Mouse (Mus musculus) forebrain, embryonic 13.5 days (tissue): ENCODE measurements at regions not wholly inside any gene's neighbourhood (a gene's known extent, or its start where the extent isn't known, plus 50 kb on each side); places are given as distances from the start of the nearest gene placed in this dataset.

Experiments
- ATAC-seq: fragments of 200-750 bp; cut with Nextera tagmentation; 2 replicates; pipeline ENCODE4 v1.8.0; 2017
- H3K27ac ChIP-seq: fragments of 300-500 bp; sonication (generic); 2 replicates; pipeline ENCODE4 v1.5.1; 2015; ENCODE audit warnings: inconsistent platforms, mild to moderate bottlenecking, moderate library complexity
- H3K27me3 ChIP-seq: fragments of 300-500 bp; sonication (generic); 2 replicates; pipeline ENCODE4 v1.6.1; 2015; ENCODE audit warnings: mild to moderate bottlenecking, inconsistent platforms
- H3K36me3 ChIP-seq: fragments of 300-500 bp; sonication (generic); 2 replicates; pipeline ENCODE4 v1.6.1; 2015; ENCODE audit warnings: mild to moderate bottlenecking, inconsistent platforms; ENCODE audit not compliant: poor library complexity, severe bottlenecking
- H3K4me1 ChIP-seq: fragments of 300-500 bp; sonication (generic); 2 replicates; pipeline ENCODE4 v1.6.1; 2015; ENCODE audit warnings: inconsistent platforms
- H3K4me2 ChIP-seq: fragments of 300-500 bp; sonication (generic); 2 replicates; pipeline ENCODE4 v1.6.1; 2015; ENCODE audit warnings: inconsistent platforms, mild to moderate bottlenecking, moderate library complexity
- H3K4me3 ChIP-seq: fragments of 300-500 bp; sonication (generic); 2 replicates; pipeline ENCODE4 v1.5.1; 2015; ENCODE audit warnings: mild to moderate bottlenecking, inconsistent platforms
- H3K9ac ChIP-seq: fragments of 300-500 bp; sonication (generic); 2 replicates; pipeline ENCODE4 v1.6.1; 2015; ENCODE audit warnings: mild to moderate bottlenecking, inconsistent platforms
- H3K9me3 ChIP-seq: fragments of 300-500 bp; sonication (generic); replicated peaks from 2 replicates; pipeline ENCODE4 v1.6.1; 2016; ENCODE audit warnings: inconsistent platforms
- WGBS: fragments of 180-500 bp; shearing (Covaris S2); methylation state at CpG from one replicate; pipeline ENCODE4 v1.1.7; 2015; 5-methylcytosine and 5-hydroxymethylcytosine counted together

DNA sequence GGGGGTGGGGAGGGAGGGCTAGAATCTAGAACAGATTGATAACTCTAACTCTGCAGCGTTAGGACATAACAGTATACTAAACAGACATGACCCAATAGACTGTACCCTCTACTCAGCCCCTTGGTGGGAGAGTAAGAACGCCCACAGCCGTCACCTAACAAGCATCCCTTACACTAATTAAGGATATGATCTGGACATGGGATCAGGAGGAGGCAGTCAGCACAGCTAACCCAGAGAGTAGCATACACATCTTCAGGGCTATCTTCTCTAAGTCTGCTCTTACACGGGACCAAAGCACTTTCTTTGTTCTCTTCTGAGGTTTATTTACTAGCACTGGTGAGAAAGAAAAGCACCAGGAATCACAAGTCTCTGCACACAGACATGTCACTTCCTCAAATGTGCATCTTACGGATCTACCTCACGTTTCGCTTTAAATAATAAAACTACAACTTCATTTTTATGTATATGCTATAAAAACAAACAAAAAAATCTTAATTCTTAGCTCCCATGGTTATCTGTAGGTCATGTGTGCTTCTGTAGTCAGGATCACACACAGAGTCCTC is 128.0 kb upstream of the Klf14 start:
- H3K9me3 ChIP-seq: no peaks in the 10 kb centered on the region
- H3K9ac ChIP-seq: 0 out of 2 replicates have a peak overlapping the region, but pooled peaks have one; percentile 13
- ATAC-seq: no peak
- H3K4me2 ChIP-seq: peak overlapping the region; percentile 62
- H3K27me3 ChIP-seq: no peaks in the 10 kb centered on the region
- WGBS: 70% methylated on average over 7 of the region's 7 CpGs
- H3K4me1 ChIP-seq: peaks cover 54% of the 10 kb centered on the region
- H3K36me3 ChIP-seq: no peaks in the 10 kb centered on the region
- no peak overlapping the region for H3K27ac ChIP-seq
- H3K4me3 ChIP-seq: no peak overlapping the region

DNA sequence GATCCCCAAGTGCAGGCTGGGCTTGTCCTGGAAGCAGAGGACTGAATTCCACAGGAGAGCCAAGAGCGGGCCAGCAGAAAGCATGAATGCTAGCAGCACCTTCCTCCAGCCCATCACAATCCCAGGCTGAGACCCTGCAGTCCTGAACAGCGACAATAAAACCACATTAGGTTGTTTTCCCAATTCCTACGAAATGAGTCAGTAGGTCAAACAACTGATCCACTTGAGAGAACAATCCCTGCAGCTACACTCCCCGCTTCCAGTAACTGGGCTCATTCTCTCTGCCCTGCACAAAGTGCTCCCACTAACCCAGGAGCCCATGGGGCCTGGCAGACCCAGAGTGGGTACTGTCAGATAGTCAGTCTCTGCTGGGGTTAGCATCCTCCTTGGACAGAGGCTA is 128.6 kb upstream of the Klf14 start:
- Histone ChIP-seq H3K27ac (peak overlapping the region; percentile 91), H3K4me2 (peak overlapping the region; percentile 62)

DNA sequence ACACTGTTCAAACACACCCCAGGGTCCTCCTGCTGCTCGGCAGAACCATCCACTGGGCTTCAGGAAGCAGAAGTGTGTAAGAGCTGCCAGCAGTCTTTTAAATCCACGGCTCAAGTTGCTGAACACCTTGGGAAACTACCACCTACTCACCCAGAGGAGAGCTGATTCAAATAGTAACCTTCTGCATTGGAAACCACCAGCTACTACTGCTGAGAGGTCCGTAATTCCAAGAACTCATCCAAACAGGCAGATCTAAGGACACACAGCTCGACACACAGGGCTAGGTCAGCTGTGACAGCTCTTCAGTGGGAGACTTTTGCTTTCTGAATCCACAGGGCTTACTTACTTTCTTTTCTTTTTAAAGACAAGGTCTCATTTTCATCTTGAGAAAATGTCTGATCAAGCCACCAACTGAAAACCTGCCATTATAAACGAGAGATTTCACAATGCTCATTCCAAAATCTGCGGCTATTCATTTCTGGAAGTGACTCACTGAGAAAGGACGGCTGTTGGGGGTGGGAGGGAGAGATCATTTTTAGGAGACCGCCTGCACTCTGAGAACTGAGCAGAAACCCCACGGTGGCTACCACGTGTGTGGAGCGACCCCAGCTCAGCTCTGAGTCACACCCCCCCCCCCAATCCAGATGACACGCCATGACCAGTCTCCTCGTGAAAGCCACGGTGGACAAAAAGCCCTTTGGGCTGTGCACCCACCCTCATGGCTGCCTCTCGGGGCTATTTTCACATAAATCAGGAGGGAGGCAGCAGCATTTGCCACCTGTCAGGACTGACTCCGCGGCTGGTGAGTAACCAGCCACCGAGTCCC is 129.5 kb upstream of the Klf14 start:
- ATAC-seq: peak; percentile 68
- no peaks in the 10 kb centered on the region for H3K27me3 ChIP-seq

More for the DNA sequence above, 128.6 kb upstream of the Klf14 start:
- no peak overlapping the region for H3K9ac ChIP-seq
- no peak overlapping the region for H3K4me3 ChIP-seq
- ATAC-seq: no peak
- peaks cover 54% of the 10 kb centered on the region for H3K4me1 ChIP-seq
- no peaks in the 10 kb centered on the region for H3K36me3 ChIP-seq
- H3K9me3 ChIP-seq: no peaks in the 10 kb centered on the region
- WGBS: 35% methylated on average over 4 of the region's 4 CpGs
- H3K27me3 ChIP-seq: no peaks in the 10 kb centered on the region

DNA sequence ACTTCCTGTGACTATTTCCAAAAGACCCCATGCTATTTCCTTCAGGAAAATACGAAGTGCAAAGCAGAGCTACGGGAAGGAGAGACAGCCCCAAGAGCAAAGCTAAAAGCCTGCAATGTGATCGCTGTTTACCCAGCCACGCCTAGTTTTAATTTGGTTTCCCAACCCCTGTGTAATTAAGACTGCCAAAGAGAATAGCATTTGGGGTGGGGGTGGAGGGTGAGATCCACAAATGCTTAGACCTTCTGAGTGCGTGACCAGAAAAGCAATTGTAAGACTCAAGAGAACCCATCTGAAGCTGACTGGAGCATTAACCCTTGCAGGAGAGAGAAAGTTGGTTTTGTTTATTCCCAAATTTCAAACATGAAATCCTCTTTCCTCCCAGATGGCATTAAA is 130.1 kb upstream of the Klf14 start:
- Histone ChIP-seq H3K4me1 (peaks cover 60% of the 10 kb centered on the region), H3K27ac (peak overlapping the region; percentile 91), H3K36me3 (no peaks in the 10 kb centered on the region), H3K4me3 (peak overlapping the region; percentile 28), H3K4me2 (peak overlapping the region; percentile 62), H3K9ac (peak overlapping the region; percentile 45), H3K27me3 (no peaks in the 10 kb centered on the region), H3K9me3 (no peaks in the 10 kb centered on the region)
- 21% methylated on average over 5 of the region's 5 CpGs for WGBS
- ATAC-seq: peak; percentile 82

More for the DNA sequence above, 129.5 kb upstream of the Klf14 start:
- Histone ChIP-seq H3K9ac (peak overlapping the region; percentile 45), H3K9me3 (no peaks in the 10 kb centered on the region), H3K4me2 (peak overlapping the region; percentile 62), H3K27ac (peak overlapping the region; percentile 91), H3K4me1 (peaks cover 60% of the 10 kb centered on the region), H3K36me3 (no peaks in the 10 kb centered on the region), H3K4me3 (peak overlapping the region; percentile 28)
- WGBS: 13% methylated on average over 18 of the region's 18 CpGs

DNA sequence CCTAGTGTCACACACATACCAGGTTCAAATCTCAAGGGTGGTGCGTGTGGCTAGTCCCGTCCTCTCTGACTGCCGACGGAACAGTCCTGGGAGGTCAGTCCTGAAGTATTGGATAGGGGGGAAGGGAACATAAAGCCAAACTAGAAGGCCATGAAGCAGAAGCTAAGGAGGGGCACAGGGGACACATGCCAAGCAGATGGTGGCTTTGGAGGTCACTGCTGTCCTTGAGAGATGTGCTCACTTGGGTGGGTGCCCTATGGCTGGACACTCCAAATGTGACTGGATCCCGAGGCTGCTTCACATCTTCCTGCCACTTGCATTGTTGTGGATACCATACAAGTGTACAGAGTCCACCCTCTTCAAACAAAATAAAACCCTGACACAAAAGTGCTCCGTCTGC is 131.4 kb upstream of the Klf14 start:
- H3K36me3 ChIP-seq: no peaks in the 10 kb centered on the region
- no peak overlapping the region for H3K4me2 ChIP-seq
- H3K27me3 ChIP-seq: no peaks in the 10 kb centered on the region
- H3K9me3 ChIP-seq: no peaks in the 10 kb centered on the region
- WGBS: 91% methylated on average over 6 of the region's 6 CpGs
- H3K4me3 ChIP-seq: no peak overlapping the region
- peaks cover 65% of the 10 kb centered on the region for H3K4me1 ChIP-seq
- ATAC-seq: no peak
- H3K27ac ChIP-seq: peak overlapping the region; percentile 91
- H3K9ac ChIP-seq: no peak overlapping the region

DNA sequence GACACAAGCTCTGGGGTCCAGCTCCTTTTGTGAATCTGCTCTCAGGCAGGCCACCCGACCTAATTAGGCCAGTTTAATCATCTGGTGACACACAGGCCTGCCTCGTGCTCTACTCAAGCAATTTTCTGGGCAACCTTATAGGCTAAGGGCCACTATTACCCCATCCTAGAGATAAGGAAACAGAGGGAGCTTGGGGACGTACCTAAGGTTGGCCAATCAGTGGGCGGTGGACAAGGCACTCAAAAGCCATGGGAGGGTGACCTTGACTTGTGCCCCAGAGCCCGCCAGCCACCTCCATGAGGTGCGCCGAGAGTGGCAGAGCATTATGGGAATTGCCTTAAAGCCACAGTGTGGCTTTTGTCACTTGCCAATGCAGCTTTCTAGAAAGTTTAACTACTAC is 131.9 kb upstream of the Klf14 start:
- no peak for ATAC-seq
- Histone ChIP-seq H3K4me3 (no peak overlapping the region), H3K36me3 (no peaks in the 10 kb centered on the region), H3K4me1 (peaks cover 68% of the 10 kb centered on the region), H3K27ac (no peak overlapping the region; the same call in 1 of the 2 replicates), H3K27me3 (no peaks in the 10 kb centered on the region), H3K9ac (no peak overlapping the region), H3K4me2 (no peak overlapping the region), H3K9me3 (no peaks in the 10 kb centered on the region)
- WGBS: 80% methylated on average over 7 of the region's 7 CpGs

DNA sequence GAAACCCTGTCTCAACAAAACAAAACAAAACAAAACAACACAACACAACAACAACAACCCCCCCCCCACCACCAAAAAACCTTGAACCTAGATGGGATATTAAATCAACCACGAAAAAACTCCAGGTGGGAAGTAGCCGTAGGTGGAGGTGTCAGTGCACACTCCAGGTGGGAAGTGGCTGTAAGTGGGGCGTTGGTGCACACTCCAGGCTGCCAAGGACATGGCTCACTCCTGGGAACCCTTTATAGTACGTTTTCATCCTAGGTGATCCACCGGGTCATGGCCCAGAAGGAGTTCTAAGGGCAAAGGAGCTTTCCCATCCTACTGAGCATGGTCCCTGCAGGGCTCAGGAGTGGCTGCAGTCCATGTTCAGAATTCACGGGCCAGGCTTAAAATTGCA is 133.4 kb upstream of the Klf14 start:
- Histone ChIP-seq H3K9me3 (no peaks in the 10 kb centered on the region), H3K4me1 (peaks cover 68% of the 10 kb centered on the region), H3K27me3 (no peaks in the 10 kb centered on the region), H3K4me2 (no peak overlapping the region), H3K9ac (no peak overlapping the region), H3K36me3 (no peaks in the 10 kb centered on the region), H3K4me3 (no peak overlapping the region), H3K27ac (no peak overlapping the region)
- WGBS: 86% methylated on average over 6 of the region's 6 CpGs
- no peak for ATAC-seq

DNA sequence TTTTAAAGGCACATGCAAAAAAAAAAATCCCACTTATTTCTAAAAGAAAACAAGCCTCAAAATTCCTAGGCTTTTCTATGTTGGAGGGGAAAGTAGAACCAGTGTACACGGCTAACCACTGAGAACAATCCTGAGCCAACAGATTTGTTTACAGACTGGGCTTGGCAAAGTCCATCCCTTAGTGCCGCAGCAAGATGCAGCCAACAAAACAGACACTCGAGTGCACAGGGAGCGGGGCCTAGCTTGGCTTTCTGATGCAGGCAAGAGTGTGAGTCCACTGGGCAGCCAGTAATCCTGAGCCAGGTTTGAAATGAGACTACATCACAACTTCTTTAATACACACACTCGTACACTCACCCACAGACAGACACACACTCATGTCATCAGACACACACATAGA is 133.9 kb upstream of the Klf14 start:
- H3K4me3 ChIP-seq: no peak overlapping the region
- H3K27me3 ChIP-seq: no peaks in the 10 kb centered on the region
- no peak for ATAC-seq
- H3K9ac ChIP-seq: no peak overlapping the region
- H3K36me3 ChIP-seq: no peaks in the 10 kb centered on the region
- H3K27ac ChIP-seq: no peak overlapping the region
- WGBS: 74% methylated on average over 5 of the region's 5 CpGs
- no peak overlapping the region for H3K4me2 ChIP-seq
- no peaks in the 10 kb centered on the region for H3K9me3 ChIP-seq
- peaks cover 68% of the 10 kb centered on the region for H3K4me1 ChIP-seq

DNA sequence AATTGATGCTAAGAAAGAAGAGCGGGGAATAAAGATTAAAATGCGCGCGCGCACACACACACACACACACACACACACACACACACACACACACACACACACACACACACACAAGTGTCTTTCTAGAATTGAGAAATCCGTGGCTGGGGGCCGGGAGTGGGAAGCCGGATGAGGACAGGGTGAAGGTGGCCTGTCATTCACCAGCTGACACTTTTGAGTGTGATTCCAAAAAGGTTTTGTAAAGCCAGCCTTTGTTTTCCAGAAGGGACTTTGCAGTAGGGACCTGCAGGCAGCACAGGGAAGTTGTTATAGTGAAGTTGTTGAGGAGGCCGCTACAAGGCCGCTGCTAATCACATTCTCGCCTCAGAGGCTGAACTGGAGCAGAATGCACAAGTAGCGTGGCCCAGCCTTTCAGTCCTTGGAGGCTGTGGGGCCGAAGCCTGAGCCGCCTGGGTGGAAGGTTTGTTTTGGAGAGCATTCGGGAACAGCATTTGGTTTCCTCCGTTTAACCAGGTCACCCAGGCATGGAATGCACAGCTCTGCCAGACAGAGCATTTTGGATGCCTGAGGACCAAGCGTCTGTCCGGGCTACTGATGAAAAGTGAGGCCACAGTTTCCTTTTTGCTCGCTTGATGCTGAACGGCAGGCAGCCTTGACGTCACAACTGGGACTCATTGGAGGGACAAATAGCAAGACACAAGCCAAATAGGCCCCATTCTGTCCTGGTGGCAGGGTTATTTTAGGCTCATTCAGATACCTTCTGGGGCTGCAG is 137.3 kb upstream of the Klf14 start:
- Histone ChIP-seq H3K27ac (peak overlapping the region; percentile 92), H3K4me2 (peak overlapping the region; percentile 22; the same call in 1 of the 2 replicates), H3K27me3 (no peaks in the 10 kb centered on the region), H3K36me3 (no peaks in the 10 kb centered on the region), H3K9me3 (no peaks in the 10 kb centered on the region), H3K9ac (peak overlapping the region; percentile 30; the same call in 1 of the 2 replicates), H3K4me3 (no peak overlapping the region), H3K4me1 (peaks cover 60% of the 10 kb centered on the region)
- WGBS: 22% methylated on average over 21 of the region's 21 CpGs
- peak; percentile 75 for ATAC-seq

DNA sequence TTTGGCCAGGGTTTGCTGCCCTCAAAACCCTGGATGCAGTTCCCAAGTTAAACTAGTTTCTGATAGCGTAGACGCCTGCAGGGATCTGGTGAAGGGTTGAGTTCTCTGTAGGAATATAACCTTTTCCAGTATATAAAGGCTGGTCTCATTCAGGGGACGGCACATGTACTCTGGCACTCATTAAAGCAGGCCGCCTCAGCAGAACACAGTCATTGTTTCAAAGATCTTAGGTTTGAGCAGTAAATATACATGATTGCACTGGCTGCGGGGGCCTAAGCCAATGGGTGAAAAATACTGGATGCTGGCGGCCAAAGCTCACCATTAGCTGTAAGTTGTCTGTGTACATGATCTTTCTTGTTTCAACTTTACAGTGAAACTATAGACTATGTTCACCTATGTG is 137.9 kb upstream of the Klf14 start:
- H3K4me2 ChIP-seq: 0 out of 2 replicates have a peak overlapping the region, but pooled peaks have one; percentile 22

DNA sequence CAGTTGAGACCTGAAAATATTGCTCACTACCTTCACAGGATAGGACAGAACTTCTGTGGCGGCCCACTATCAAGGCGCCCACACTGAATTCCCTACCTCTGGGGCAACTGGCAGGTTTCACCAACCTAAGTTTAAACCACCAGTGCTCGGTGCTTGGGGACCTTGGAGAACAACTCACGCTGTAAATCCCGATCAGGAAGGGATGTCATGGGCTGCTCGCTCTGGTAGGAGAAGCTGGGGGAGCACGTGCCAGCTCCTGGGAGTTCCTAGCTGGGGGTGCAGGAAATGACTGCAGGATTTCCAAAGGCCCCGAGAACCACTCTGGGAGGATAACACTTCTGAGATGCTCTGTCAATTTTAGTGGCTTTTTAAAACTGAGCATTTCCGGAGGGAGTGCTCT is 138.4 kb upstream of the Klf14 start:
- peak overlapping the region; percentile 92 for H3K27ac ChIP-seq
- H3K4me3 ChIP-seq: no peak overlapping the region
- no peak for ATAC-seq
- peaks cover 60% of the 10 kb centered on the region for H3K4me1 ChIP-seq
- WGBS: 78% methylated on average over 9 of the region's 9 CpGs
- no peaks in the 10 kb centered on the region for H3K9me3 ChIP-seq
- H3K4me2 ChIP-seq: no peak overlapping the region
- no peaks in the 10 kb centered on the region for H3K27me3 ChIP-seq
- no peak overlapping the region for H3K9ac ChIP-seq
- no peaks in the 10 kb centered on the region for H3K36me3 ChIP-seq

More for the DNA sequence above, 137.9 kb upstream of the Klf14 start:
- no peaks in the 10 kb centered on the region for H3K36me3 ChIP-seq
- 39% methylated on average over 6 of the region's 6 CpGs for WGBS
- H3K27me3 ChIP-seq: no peaks in the 10 kb centered on the region
- H3K9me3 ChIP-seq: no peaks in the 10 kb centered on the region
- H3K27ac ChIP-seq: peak overlapping the region; percentile 92
- H3K9ac ChIP-seq: peak overlapping the region; percentile 30; the same call in 1 of the 2 replicates
- no peak overlapping the region for H3K4me3 ChIP-seq
- H3K4me1 ChIP-seq: peaks cover 60% of the 10 kb centered on the region
- peak; percentile 36 for ATAC-seq

DNA sequence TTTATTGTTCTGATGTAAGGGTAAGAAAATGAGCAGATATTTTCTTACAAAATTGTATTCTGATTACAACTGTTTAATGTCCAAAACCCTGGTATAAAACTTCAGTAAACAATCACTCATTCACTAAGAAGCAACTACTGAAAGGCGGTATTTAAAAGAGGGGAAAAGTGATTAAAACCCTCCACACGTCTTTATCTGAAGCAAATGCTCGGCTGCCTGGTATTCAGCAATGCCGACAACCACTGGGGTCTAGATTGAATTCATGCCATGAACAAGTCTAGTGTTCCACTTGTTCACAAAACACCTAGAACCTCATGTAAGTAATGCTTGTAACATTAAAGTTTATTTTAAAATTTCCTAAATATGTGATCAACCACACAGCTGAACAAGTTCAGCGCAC is 139.2 kb upstream of the Klf14 start:
- Histone ChIP-seq H3K27me3 (no peaks in the 10 kb centered on the region), H3K9ac (no peak overlapping the region), H3K27ac (peak overlapping the region; percentile 46), H3K4me3 (no peak overlapping the region), H3K36me3 (no peaks in the 10 kb centered on the region), H3K9me3 (no peaks in the 10 kb centered on the region), H3K4me2 (no peak overlapping the region), H3K4me1 (peaks cover 57% of the 10 kb centered on the region)
- no peak for ATAC-seq
- WGBS: 31% methylated on average over 5 of the region's 5 CpGs
